Mouse (Mus musculus): ENCODE measurements around the gene Kcnk12.

Gene Kcnk12

DNA sequence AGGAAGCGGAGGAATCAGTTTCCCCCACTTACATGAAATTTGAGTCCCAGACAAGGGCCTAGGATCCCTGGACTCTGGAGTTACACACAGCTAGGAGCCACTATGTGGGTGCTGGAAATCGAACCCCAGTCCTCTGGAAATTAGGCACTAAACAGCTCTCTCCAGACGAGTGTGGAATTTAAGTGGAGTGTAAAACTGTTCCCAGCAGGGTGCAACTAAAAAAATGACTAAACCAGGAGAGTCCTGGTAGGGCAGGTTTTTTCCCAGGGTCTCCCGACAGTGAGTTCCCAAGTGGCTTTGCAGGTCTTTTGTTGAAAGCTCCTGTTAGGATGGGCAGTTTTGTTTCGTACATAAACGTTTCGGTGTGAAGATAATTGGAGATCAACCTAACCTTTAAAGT is 73.1 kb downstream of the Kcnk12 start:
- DNase-seq (ENCODE audit: low read depth in 1 of 2, low spot score in 2 of 2), result no peak

DNA sequence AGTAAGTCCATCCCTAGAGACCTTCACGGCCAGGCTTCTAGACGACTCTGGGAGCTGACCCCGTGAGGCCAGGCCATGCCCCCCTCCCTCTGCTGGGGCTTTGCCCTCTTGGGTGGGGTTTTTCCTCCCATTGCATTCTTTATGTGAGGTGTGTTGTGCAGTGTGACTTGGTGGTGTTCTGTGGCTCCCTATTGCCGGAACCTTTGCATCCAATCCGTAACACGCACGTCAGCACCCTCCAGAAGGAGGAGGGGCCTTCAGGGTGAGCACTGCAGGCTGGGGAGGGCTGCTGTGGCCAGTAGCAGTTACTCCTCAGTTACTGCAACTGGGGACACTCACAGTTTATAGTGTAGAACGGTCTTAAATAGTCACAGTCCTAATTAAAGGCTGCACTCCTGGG is 97.7 kb downstream of the Kcnk12 start:
- no peak for DNase-seq (ENCODE audit: low read depth in 1 of 2, low spot score in 2 of 2)

DNA sequence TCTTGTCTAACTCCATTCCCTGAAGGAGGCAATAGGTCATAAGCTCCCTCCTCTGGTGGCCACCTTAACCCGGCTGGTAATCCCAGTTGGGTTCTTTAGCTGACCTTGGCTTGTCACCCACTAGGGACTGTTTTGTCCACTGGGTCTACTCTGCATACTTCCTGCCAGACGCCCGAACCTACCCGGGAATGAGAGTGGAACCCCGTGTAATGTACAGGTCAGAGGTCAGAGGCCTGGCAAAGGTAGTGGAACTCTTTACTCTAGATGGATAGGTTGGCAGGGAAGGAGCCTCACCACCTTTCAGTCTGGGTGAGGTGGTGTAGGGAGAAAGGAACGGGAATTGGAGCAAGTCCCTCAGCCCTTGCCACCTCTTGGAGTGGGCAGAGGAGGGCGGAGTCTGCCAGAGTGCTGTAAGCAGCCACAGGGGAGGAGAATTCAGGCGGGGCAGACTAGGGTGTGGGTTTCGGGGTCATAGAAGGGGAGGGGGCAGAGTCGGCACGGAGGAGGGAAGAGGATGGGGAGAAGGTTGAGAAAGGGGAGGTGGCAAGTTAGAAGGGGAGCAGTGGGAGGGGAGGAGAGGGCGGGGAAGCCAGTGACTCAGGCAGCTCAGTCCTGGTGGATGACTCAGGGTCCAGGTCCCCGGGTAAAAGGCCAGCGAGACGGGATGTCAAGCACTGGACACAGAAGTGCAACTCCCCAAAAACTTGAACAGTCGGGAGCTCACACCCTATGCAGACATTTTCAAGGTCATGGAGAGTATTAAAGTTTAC is 98.6 kb downstream of the Kcnk12 start:
- DNase-seq (ENCODE audit: low read depth in 1 of 2, low spot score in 2 of 2), result no peak

DNA sequence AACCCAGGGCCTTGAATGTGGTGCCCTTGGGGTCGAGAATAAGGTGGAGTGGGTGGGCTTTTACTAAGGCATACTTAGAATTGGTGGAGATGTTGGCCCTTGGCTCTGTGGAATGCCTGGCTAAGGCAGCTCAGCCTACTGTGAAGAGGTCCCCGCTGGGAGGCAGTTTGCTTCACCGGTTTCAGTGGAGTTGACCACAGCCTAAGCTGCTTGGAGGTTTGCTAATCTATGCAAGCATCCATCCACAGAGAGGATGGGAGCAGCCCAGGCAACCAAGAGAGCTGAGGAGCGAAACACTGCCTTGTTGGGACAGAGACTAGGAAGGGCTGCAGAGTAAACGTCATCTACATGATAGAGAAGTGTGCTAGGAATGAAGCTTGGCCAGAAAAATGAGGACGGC is 101.0 kb downstream of the Kcnk12 start:
- DNase-seq (ENCODE audit: low read depth in 1 of 2, low spot score in 2 of 2), result no peak

DNA sequence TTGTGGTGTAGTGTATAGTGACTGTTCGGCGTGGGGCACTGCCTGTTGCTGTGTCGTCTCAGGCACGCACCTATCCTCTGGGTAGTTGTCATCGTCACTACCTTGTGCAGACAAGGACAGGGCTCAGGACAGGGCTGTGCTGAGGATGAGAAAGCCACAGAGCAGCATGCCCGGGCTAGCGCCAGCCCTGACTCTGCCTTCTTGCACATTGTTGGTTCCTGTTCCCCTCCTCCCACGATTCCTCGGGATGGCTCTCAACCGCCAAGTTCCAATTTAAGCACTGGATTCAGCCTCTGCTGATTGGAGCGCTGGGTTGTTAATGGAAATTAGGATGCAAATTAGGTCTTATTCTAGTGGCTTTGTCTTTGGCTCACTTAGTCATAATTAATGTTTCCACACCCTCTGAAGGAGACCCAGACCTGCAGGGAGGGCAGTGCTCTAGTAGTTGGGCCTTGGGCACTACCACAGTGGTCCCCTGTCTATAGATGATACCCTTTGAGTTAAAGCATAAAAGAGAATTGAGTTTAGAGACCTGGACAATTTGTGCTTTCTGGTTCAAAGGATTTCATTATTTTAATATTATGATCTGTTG is 101.8 kb downstream of the Kcnk12 start:
- DNase-seq (ENCODE audit: low read depth in 1 of 2, low spot score in 2 of 2), result no peak

Data from monocyte, adult 2 months (primary cell).